Mouse (Mus musculus) heart, adult 2 months (tissue): ENCODE measurements around the gene Maml3. TPM values are rescaled to one million over a fixed set of nuclear protein-coding genes. Genes with fewer than 3 reads are reported as not detected.

ENCODE experiments used
- DNase-seq, 2 experiments: peaks; one replicate each; pipeline ENCODE4 v3.0.0; 2021
- H3K27ac ChIP-seq: fragments of 200-600 bp; 2 replicates; pipeline ENCODE4 v1.8.1; 2022
- H3K27me3 ChIP-seq: fragments of 200-500 bp; 2 replicates; pipeline ENCODE4 v1.6.1; 2012; ENCODE audit warnings: mild to moderate bottlenecking, low read length, inconsistent platforms, mixed read lengths; ENCODE audit not compliant: control insufficient read depth, insufficient read depth
- H3K36me3 ChIP-seq: fragments of 200-500 bp; 2 replicates; pipeline ENCODE4 v1.6.1; 2012; ENCODE audit warnings: low read length, inconsistent platforms; ENCODE audit not compliant: control insufficient read depth, insufficient read depth
- H3K4me1 ChIP-seq: fragments of 200-500 bp; 2 replicates; pipeline ENCODE4 v1.6.1; 2011; ENCODE audit warnings: low read length; ENCODE audit not compliant: control insufficient read depth, insufficient read depth
- H3K4me3 ChIP-seq: fragments of 200-600 bp; 2 replicates; pipeline ENCODE4 v1.8.1; 2022
- H3K79me2 ChIP-seq: fragments of 200-500 bp; replicated peaks from 2 replicates; pipeline ENCODE4 v1.6.1; 2012; ENCODE audit warnings: mild to moderate bottlenecking, inconsistent platforms, low read length, moderate library complexity, mixed read lengths; ENCODE audit not compliant: control insufficient read depth, insufficient read depth
- H3K9ac ChIP-seq: fragments of 200-500 bp; 2 replicates; pipeline ENCODE4 v1.6.1; 2012; ENCODE audit warnings: low read depth, mild to moderate bottlenecking, control low read depth, inconsistent platforms, low read length, mixed read lengths
- CTCF ChIP-seq: fragments of 200-600 bp; IDR thresholded peaks from 2 replicates; pipeline ENCODE4 v1.8.1; 2022; ENCODE audit warnings: antibody characterized with exemption, mild to moderate bottlenecking, moderate library complexity
- EP300 ChIP-seq: fragments of 200-500 bp; IDR thresholded peaks from 2 replicates; pipeline ENCODE4 v1.6.1; 2011; ENCODE audit warnings: low read depth, low read length, control low read depth; ENCODE audit not compliant: insufficient read depth
- POLR2A ChIP-seq: fragments of 200-500 bp; IDR thresholded peaks from 2 replicates; pipeline ENCODE4 v1.6.1; 2011; ENCODE audit warnings: mild to moderate bottlenecking, low read depth, low read length, control low read depth; ENCODE audit not compliant: insufficient read depth
- WGBS: fragments of 180-500 bp; shearing (Covaris S2); methylation state at CpG from one replicate; pipeline ENCODE4 v1.1.7; 2018; 5-methylcytosine and 5-hydroxymethylcytosine counted together
- intact Hi-C: fragments of 180-260 bp; cut with DNase I; formaldehyde crosslinking; loops from one replicate; pipeline ENCODE4 v1.15.1; 2025
- polyA plus RNA-seq: library from polyadenylated mRNA; depleted of rRNA; stranded (reverse); fragments of >200 nt; gene quantifications from 2 replicates; pipeline ENCODE4 v1.2.3, GENCODE M21; 2012
- total RNA-seq, 2 experiments: library from RNA; stranded (reverse); gene quantifications; 2 replicates each; pipeline ENCODE4 v1.2.3; 2021

Gene Maml3
- total and polyA plus RNA-seq, 3 experiments, result 1.9 to 2.8 (median 2.7) TPM

DNA sequence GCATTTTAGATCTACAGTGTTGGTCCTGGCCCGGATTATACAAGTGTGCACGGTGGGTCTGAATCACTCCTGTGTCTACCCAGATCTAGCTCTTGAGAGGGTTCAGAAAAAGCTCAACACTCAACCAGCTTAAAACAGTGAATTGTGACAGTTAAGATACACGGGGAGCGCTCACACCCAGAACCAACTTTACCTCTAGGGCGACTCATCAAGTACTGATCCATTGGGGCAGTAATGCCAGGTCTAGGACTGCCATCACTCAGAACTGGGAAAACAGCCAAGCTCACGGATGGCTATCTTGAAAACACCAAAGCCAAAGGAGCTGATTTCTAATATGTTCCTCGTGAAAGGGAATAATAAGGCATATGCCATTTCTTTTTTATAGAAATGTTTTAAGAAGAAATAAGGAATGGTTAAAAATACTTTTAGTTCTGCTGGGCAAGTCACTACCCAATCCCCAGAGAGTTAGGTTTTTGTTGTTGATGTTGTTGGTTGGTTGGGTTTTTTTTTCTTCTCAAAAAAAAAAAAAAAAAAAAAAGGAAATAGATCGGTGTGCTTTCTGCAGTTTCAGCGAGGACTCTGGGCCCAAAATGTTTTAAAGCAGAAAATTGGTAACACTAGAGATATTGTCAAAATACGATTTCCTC lies 103.9 kb downstream of the Maml3 start:
- H3K27ac ChIP-seq, result no peak overlapping the region
- no peaks in the 10 kb centered on the region for H3K36me3 ChIP-seq
- no peak overlapping the region for H3K4me3 ChIP-seq
- H3K79me2 ChIP-seq, result no peaks in the 10 kb centered on the region
- TF ChIP-seq CTCF (peak; percentile 14; the same call in 1 of the 2 replicates), EP300 (no peak)
- intact Hi-C loops, result loop anchor here (5.0 kb wide), 1 partner anchor 196 kb away; no protein-coding TSS in a partner anchor
- H3K4me1 ChIP-seq, result peaks cover 4% of the 10 kb centered on the region
- WGBS, result 66% methylated on average over 10 of the region's 10 CpGs
- DNase-seq, result no peak
- no peaks in the 10 kb centered on the region for H3K27me3 ChIP-seq
- H3K9ac ChIP-seq, result no peak overlapping the region

DNA sequence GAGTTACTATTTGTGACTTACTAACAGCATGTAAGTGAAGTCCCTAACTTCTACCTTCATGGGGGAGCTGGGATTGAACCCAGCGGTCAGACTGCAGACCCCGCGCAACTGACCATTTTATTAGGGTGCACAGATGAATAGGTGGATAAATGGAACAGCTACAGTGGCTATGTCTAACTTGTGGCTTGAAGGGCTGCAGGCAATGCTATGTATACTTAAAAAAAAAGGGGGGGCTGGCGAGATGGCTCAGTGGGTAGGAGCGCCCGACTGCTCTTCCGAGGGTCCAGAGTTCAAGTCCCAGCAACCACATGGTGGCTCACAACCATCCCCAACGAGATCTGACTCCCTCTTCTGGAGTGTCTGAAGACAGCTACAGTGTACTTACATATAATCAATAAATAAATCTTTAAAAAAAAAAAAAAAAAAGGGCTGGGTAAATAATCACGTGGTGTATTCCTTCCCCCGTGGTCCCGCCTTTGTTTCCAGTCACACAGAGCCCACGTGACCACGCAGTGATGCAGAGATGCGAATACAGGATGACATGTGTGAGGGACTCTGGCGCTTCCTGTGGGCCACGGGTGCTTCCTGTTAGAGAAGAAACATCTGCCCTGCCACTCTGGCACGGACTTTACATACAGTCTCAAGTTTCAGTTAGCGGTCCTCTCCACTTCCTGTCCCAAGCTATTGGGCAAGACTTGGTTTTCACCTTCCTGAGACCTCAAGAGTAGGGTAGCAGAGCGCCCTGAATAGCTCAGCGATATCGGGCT lies 105.0 kb downstream of the Maml3 start:
- peak; percentile 40 to 73 for DNase-seq
- H3K27me3 ChIP-seq, result no peaks in the 10 kb centered on the region
- H3K27ac ChIP-seq, result no peak overlapping the region
- WGBS, result 69% methylated on average over 21 of the region's 21 CpGs
- H3K79me2 ChIP-seq, result no peaks in the 10 kb centered on the region
- no peaks in the 10 kb centered on the region for H3K36me3 ChIP-seq
- intact Hi-C loops, result loop anchor here (5.0 kb wide), 1 partner anchor 197 kb away; no protein-coding TSS in a partner anchor
- peaks cover 4% of the 10 kb centered on the region for H3K4me1 ChIP-seq
- no peak overlapping the region for H3K9ac ChIP-seq
- no peak for TF ChIP-seq EP300
- no peak for TF ChIP-seq POLR2A
- no peak for TF ChIP-seq CTCF
- H3K4me3 ChIP-seq, result no peak overlapping the region

DNA sequence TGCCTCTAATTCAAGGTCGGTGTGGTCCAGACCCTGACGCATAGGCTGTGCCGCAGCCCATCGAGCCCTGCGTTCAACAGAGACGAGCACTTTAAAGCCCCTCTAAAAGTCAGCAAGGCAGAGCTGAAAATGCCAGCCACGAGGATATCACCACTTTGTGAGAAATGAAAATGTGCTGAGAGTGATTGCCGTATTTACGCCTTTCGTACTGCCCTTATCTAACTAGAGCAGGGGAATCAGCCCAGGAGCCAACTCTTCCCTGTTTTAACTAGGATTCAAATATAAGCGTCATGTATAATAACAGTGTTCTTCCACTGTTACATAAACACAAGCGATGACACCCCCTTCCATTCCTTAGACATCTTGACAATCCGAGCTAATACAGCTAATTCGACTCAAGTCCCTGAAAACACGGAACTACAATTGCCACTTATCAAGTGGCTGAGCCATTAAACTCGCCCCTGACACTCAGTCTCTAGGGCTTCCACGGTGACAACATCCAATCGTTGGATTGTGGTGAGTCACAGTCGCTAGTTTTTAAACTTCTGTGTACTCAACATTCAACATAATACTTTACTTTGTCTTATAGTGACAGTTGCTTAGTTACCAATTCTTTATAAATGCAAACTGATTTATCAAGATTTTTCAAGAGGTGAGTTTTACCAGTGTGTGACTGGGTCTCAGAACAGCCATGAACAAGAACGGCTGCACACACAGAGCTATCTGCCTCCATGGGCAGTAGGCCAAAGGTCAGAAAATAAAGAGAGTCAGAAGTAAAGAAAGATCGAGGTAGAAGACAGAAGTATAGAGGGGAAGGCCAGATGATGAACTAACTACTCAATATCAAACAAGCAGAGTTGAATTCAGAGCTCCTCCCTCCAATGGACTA lies 106.1 kb downstream of the Maml3 start:
- Histone ChIP-seq H3K27ac (no peak overlapping the region), H3K4me3 (no peak overlapping the region), H3K9ac (no peak overlapping the region), H3K79me2 (no peaks in the 10 kb centered on the region), H3K36me3 (no peaks in the 10 kb centered on the region), H3K4me1 (peaks cover 4% of the 10 kb centered on the region), H3K27me3 (no peaks in the 10 kb centered on the region)
- TF ChIP-seq CTCF (no peak), EP300 (no peak), POLR2A (no peak)
- intact Hi-C loops, result no loop called here
- WGBS, result 65% methylated on average over 21 of the region's 21 CpGs
- DNase-seq, result no peak

DNA sequence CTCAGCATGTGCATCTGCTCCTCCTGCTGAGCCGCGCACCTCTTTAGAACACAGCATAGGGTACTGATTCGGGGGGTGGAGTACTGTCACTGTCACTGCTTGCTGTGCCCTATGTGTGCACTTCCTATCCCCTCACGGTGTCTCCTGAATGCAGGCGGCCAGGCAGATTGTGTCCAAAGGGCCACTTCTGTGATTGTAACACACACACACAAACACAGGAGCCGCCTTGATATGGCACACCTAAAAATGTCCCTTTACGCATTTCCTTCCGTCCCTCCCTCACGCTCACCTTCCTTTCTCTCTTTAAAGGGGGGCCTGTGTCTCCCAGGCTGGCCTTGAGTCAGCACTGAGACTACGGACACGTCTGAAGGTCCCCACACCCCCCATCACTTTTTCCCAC lies 107.3 kb downstream of the Maml3 start:
- Histone ChIP-seq H3K27ac (no peak overlapping the region), H3K36me3 (no peaks in the 10 kb centered on the region), H3K79me2 (no peaks in the 10 kb centered on the region), H3K4me1 (peaks cover 4% of the 10 kb centered on the region), H3K9ac (no peak overlapping the region), H3K4me3 (no peak overlapping the region), H3K27me3 (no peaks in the 10 kb centered on the region)
- DNase-seq, result no peak
- intact Hi-C loops, result no loop called here
- TF ChIP-seq CTCF (no peak), EP300 (no peak), POLR2A (no peak)
- 76% methylated on average over 11 of the region's 11 CpGs for WGBS

DNA sequence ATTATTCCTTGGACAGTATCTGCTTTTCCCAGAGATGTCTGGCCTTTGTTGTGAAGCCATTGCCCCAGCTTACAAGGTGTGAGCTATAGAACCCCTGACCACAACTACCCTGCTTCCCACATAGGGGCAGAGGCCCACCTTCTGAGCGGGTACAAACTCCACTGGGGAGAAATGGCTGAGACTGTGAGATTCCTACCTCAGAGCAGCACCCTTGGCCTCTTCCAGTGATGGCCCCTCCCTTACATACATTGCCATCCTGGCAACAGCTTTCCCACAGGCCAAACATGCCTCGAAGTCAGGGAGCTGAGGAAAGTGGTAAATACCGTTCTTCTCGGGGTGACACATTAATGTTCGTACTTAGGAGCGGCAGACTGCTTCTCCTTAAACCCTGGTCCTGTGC lies 118.4 kb downstream of the Maml3 start:
- DNase-seq, result no peak
- Histone ChIP-seq H3K4me1 (no peaks in the 10 kb centered on the region), H3K9ac (no peak overlapping the region), H3K27me3 (no peaks in the 10 kb centered on the region), H3K36me3 (no peaks in the 10 kb centered on the region), H3K79me2 (no peaks in the 10 kb centered on the region; the same call in 1 of the 2 replicates), H3K27ac (no peak overlapping the region), H3K4me3 (no peak overlapping the region)
- intact Hi-C loops, result no loop called here
- WGBS, result 84% methylated on average over 6 of the region's 6 CpGs
- no peak for TF ChIP-seq EP300
- TF ChIP-seq CTCF, result no peak
- TF ChIP-seq POLR2A, result no peak
